Mouse (Mus musculus) kidney, embryonic 14.5 days (tissue): ENCODE measurements around the gene Pxylp1. TPM values are rescaled to one million over a fixed set of nuclear protein-coding genes. Genes with fewer than 3 reads are reported as not detected.

Experiments used
- ATAC-seq: fragments of 200-750 bp; cut with Nextera tagmentation; 2 replicates; pipeline ENCODE4 v1.8.0; 2017; ENCODE audit warnings: moderate number of reproducible peaks, mild to moderate bottlenecking, moderate TSS enrichment, moderate library complexity; ENCODE audit not compliant: low FRiP score, low TSS enrichment
- H3K27ac ChIP-seq: fragments of 300-500 bp; sonication (generic); 2 replicates; pipeline ENCODE4 v1.5.1; 2014; ENCODE audit warnings: low read depth, mild to moderate bottlenecking, low read length, moderate library complexity, mixed read lengths
- H3K27me3 ChIP-seq: fragments of 300-500 bp; sonication (generic); 2 replicates; pipeline ENCODE4 v1.6.1; 2014; ENCODE audit warnings: mild to moderate bottlenecking, low read length; ENCODE audit not compliant: control insufficient read depth, insufficient read depth
- H3K36me3 ChIP-seq: fragments of 300-500 bp; sonication (generic); 2 replicates; pipeline ENCODE4 v1.6.1; 2014; ENCODE audit warnings: low read length, mixed read lengths; ENCODE audit not compliant: control insufficient read depth, insufficient read depth
- H3K4me1 ChIP-seq: fragments of 300-500 bp; sonication (generic); 2 replicates; pipeline ENCODE4 v1.6.1; 2014; ENCODE audit warnings: low read length, mixed read lengths; ENCODE audit not compliant: control insufficient read depth, insufficient read depth
- H3K4me2 ChIP-seq: fragments of 300-500 bp; sonication (generic); replicated peaks from 2 replicates; pipeline ENCODE4 v1.6.1; 2014; ENCODE audit warnings: low read depth, mild to moderate bottlenecking, low read length
- H3K4me3 ChIP-seq: fragments of 300-500 bp; sonication (generic); 2 replicates; pipeline ENCODE4 v1.5.1; 2014; ENCODE audit warnings: mild to moderate bottlenecking, low read length
- H3K9ac ChIP-seq: fragments of 300-500 bp; sonication (generic); 2 replicates; pipeline ENCODE4 v1.6.1; 2014; ENCODE audit warnings: low read depth, mild to moderate bottlenecking, low read length, moderate library complexity
- H3K9me3 ChIP-seq: fragments of 300-500 bp; sonication (generic); 2 replicates; pipeline ENCODE4 v1.6.1; 2016; ENCODE audit warnings: low read length; ENCODE audit not compliant: control insufficient read depth
- WGBS: fragments of 180-500 bp; shearing (Covaris S2); extraction: QIAGEN DNeasy Blood & Tissue Kit; methylation state at CpG from one replicate; pipeline ENCODE4 v1.1.7; 2014; 5-methylcytosine and 5-hydroxymethylcytosine counted together
- polyA plus RNA-seq: library from polyadenylated mRNA; unstranded; fragments of >200 nt; fragmentation: Nextera tagmentation; extraction: Ambion mirVana; gene quantifications from 2 replicates; pipeline ENCODE4 v1.2.1, GENCODE M21; 2014

Pxylp1 gene
- polyA plus RNA-seq, 1 experiment from 2014 or later = 19.3 TPM

DNA sequence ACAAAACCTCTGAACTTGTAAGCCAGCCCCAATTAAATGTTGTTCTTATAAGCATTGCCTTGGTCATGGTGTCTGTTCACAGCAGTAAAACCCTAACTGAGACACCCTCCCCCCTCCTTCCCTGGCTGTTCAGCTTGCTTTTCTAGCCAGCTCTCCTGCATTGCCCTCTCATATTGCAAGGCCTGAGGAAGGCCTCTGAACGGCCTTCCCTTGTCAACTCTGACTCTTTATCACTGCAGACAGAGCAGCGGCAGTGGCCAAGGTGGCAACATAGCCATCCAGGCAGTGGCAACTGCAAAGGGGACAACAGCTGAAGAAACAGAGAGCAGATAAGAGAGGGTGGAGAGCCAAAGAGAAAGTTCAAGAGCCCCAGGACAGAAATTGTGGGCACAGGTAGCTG is 64.4 kb downstream of the Pxylp1 start:
- no peak overlapping the region for H3K4me2 ChIP-seq
- no peak for ATAC-seq
- 51% methylated on average over 2 of the region's 2 CpGs for WGBS

DNA sequence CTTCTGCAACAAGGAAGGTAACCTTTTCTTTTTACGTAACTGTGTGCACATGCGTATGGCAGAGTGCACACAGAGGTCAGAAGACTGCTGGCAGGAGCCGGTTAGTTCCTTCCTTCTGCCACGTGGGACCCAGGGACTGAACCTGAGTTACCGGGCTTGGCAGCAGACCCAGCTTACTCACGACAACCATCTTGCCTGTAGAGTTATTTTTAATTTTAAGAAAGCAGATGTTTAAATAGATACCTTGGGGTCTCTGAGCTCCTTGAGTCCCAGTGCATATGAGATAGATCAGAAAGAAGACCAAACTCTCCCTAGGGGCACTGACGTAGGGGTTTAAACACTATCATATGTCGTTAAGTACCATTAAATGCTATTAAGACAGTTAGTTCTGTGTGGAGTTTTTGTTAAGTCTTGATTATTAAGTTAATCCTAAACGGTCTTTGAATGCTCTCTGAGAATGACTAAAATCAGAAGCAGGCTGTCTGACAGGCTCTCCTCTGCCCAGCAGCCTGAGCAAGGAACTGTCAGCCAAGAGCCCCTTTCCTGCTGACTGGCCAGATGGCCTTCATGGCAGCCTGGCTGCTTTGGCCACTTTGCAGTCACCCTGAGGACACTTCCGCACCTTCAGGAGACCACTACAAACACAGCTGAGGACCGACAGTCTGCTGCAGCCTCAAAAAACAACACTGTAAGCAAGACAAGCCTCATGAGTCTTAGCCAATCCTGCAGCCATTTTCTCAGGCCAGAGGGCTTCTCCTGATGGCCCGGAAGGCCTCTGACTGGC is 65.3 kb downstream of the Pxylp1 start:
- H3K36me3 ChIP-seq = no peaks in the 10 kb centered on the region
- H3K27me3 ChIP-seq = no peaks in the 10 kb centered on the region
- ATAC-seq = no peak
- H3K9ac ChIP-seq = no peak overlapping the region
- WGBS = 80% methylated on average over 12 of the region's 12 CpGs
- H3K4me1 ChIP-seq = no peaks in the 10 kb centered on the region
- H3K4me2 ChIP-seq = no peak overlapping the region
- H3K9me3 ChIP-seq = no peaks in the 10 kb centered on the region
- no peak overlapping the region for H3K4me3 ChIP-seq
- no peak overlapping the region for H3K27ac ChIP-seq

More for the DNA sequence above, 64.4 kb downstream of the Pxylp1 start:
- Histone ChIP-seq H3K4me3 (no peak overlapping the region), H3K9me3 (no peaks in the 10 kb centered on the region), H3K36me3 (no peaks in the 10 kb centered on the region), H3K9ac (no peak overlapping the region), H3K27me3 (no peaks in the 10 kb centered on the region), H3K4me1 (no peaks in the 10 kb centered on the region), H3K27ac (no peak overlapping the region)

DNA sequence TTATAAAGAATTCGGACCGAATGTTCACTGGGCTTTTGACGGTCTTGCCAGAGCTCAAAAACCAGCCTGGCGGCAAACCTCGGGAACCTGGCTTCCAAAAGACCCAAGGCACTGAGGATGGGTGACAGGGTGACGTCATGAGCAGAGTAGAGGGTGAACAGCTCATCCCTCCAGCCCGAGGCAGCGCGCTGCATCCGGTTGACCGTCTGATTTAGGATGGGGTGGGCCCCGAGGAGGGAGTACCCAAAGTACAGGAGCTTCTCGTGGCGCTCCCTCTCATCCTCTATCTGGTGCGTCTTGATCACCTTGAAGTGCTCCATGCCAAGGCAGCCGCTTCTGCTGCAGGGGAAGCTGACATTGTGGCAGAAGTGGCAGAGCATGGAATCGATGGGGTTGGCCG is 67.6 kb downstream of the Pxylp1 start:
- no peak overlapping the region for H3K4me2 ChIP-seq
- H3K27me3 ChIP-seq = no peaks in the 10 kb centered on the region
- no peak overlapping the region for H3K9ac ChIP-seq
- H3K27ac ChIP-seq = no peak overlapping the region
- H3K4me3 ChIP-seq = no peak overlapping the region
- H3K9me3 ChIP-seq = no peaks in the 10 kb centered on the region
- WGBS = 93% methylated on average over 18 of the region's 18 CpGs
- no peak for ATAC-seq
- H3K36me3 ChIP-seq = no peaks in the 10 kb centered on the region
- no peaks in the 10 kb centered on the region for H3K4me1 ChIP-seq

DNA sequence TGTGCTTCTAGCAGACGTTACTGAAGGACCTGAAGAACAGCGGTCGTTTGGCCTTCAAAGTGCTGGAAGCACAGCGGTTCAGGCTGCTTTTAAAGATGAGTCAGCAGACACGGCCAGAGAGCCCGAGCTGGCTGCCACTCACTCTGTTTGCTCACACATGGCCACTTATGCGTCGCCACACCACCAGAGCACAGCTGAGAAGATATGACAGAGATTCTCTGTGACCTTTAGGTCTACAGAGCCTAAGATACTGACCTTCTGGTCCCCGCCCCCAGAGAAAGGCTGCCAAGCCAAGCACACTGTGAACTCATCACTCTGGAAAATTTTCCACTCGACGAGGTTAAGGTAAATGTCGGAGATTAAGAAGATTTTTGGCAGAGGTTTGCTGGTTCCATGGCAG is 68.4 kb downstream of the Pxylp1 start:
- no peak overlapping the region for H3K4me2 ChIP-seq
- WGBS = 73% methylated on average over 12 of the region's 12 CpGs
- H3K9me3 ChIP-seq = no peaks in the 10 kb centered on the region
- H3K27ac ChIP-seq = no peak overlapping the region
- no peak overlapping the region for H3K9ac ChIP-seq
- H3K36me3 ChIP-seq = no peaks in the 10 kb centered on the region
- no peaks in the 10 kb centered on the region for H3K4me1 ChIP-seq
- no peak for ATAC-seq
- H3K4me3 ChIP-seq = no peak overlapping the region
- H3K27me3 ChIP-seq = no peaks in the 10 kb centered on the region

DNA sequence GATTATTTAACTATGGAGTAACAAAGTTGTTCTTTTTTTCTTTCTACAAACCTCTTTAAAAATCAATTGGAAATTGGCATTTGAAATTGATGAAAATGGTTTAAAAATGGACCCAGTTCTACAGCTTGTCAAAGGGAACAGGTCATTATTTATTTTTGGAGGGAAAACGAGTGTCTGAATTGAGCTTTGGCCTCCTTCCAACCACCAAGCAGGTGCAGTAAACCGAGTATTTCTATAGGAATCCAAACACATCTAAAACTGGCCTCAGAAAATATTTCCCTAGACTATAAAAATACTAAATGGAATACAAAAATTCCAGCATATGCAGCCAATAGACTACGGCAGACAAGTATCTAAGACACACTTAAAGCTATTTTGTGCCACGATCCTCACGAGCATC is 68.9 kb downstream of the Pxylp1 start:
- Histone ChIP-seq H3K9ac (no peak overlapping the region), H3K36me3 (no peaks in the 10 kb centered on the region), H3K27me3 (no peaks in the 10 kb centered on the region), H3K9me3 (no peaks in the 10 kb centered on the region), H3K27ac (no peak overlapping the region), H3K4me1 (no peaks in the 10 kb centered on the region), H3K4me3 (no peak overlapping the region), H3K4me2 (no peak overlapping the region)
- no peak for ATAC-seq
- WGBS = 76% methylated on average over 5 of the region's 5 CpGs

DNA sequence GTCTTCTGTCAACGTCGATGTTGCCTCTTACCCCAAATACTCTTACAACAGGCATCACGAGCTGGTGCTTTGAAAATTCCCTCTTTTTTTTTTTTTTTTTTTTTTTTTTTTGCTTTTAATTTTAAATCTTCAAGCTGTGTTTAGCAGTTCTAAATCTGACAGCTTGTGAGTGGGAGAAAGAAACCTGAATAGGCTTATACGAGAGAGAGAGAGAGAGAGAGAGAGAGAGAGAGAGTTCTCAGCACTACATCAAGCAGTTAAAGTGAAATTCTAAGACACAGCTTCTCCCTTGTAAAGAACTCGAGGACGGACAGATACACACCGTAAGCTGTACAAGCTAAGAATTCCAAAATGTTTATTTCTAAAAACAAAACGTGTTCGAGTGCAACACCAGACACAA is 69.5 kb downstream of the Pxylp1 start:
- Histone ChIP-seq H3K36me3 (no peaks in the 10 kb centered on the region), H3K4me3 (no peak overlapping the region), H3K27me3 (no peaks in the 10 kb centered on the region), H3K9me3 (no peaks in the 10 kb centered on the region), H3K4me1 (no peaks in the 10 kb centered on the region), H3K9ac (no peak overlapping the region), H3K27ac (no peak overlapping the region), H3K4me2 (no peak overlapping the region)
- WGBS = 85% methylated on average over 9 of the region's 9 CpGs
- ATAC-seq = no peak

DNA sequence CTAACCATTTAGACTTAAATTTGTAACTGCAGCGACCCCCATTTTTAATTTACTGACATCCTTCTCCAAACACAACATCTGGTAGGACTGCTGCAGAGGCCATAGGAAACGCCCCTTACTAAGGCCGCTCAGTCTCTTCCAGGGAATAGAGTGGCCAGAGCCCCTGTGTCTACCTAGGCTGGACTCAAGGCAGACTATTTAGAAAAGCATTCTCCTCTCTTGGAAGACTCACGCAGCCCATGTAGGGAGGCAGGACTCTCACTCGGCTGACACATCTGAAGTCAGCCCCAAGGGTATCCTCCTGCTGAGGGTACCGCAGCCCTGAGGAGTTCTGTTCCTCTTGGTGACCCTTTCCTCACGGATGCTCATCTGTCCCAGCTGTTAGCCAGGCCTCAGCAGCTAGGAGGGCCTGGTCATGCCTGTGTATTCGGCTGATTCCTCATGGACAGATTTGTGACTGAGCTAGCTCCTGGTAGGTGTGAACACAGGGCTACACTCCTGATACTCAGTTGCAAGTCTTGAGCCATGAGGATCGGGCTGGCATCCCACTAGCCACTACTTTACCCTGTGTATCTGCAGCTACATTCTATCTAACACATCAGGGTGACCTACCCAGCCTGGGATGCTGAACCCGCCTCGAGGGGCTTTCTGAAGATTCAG is 73.5 kb downstream of the Pxylp1 start:
- Histone ChIP-seq H3K27ac (no peak overlapping the region), H3K4me1 (no peaks in the 10 kb centered on the region), H3K4me2 (no peak overlapping the region), H3K36me3 (no peaks in the 10 kb centered on the region), H3K9me3 (no peaks in the 10 kb centered on the region), H3K4me3 (no peak overlapping the region), H3K9ac (no peak overlapping the region), H3K27me3 (no peaks in the 10 kb centered on the region)
- 66% methylated on average over 11 of the region's 11 CpGs for WGBS
- peak; percentile 25; the same call in 1 of the 2 replicates for ATAC-seq

DNA sequence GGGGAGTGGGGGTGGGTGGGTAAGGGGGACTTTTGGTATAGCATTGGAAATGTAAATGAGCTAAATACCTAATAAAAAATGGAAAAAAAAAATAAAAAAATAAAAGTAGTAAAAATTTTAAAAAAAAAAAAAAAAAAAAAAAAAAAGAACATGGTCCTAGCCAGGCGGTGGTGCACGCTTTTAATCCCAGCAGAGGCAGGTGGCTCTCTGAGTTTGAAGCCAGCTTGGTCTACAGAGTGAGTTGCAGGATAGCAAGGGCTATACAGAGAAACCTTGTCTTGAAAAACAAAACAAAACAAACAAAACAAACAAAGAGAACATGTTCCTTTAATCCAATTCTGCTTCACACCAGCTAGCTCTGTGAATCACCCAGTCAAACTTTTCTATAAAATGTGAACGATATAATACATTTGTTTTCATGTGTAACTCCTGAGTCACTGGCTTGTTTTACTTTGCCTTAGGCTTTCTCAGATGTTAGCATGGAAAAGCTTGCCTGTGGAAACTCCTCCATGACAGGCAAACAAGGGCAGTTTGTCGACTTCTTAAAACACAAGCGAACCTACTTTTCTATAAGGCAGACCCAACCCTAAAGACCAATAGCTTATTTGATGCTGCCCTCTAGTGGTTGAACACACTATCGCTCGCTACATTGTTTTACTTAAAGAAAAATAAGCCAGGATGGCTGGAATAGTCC is 74.2 kb downstream of the Pxylp1 start:
- H3K9ac ChIP-seq = no peak overlapping the region
- no peak overlapping the region for H3K4me2 ChIP-seq
- H3K4me3 ChIP-seq = no peak overlapping the region
- H3K9me3 ChIP-seq = no peaks in the 10 kb centered on the region
- H3K36me3 ChIP-seq = no peaks in the 10 kb centered on the region
- H3K4me1 ChIP-seq = no peaks in the 10 kb centered on the region
- no peaks in the 10 kb centered on the region for H3K27me3 ChIP-seq
- peak; percentile 77 for ATAC-seq
- no peak overlapping the region for H3K27ac ChIP-seq
- 33% methylated on average over 7 of the region's 7 CpGs for WGBS

DNA sequence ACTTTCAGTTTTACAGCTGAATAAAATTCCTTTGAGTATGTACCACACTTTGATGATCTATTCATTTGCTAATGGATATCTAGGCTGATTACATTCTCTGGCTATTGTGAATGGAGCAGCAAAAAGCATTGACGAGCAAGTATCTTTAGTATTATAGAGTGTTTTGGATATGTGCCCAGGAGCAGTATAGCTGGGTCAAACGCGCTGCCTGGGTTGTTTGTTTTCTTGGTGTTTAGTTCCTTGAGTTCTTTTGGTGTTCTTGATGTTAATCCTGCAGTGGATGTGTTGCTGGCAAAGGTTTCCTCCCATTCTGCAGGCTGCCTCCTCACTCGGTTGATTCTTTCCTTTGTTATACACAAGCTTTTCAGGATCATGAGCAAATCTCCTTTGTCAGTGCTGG is 80.5 kb downstream of the Pxylp1 start:
- no peak for ATAC-seq
- WGBS = 65% methylated on average over 4 of the region's 4 CpGs
- Histone ChIP-seq H3K4me1 (no peaks in the 10 kb centered on the region), H3K36me3 (no peaks in the 10 kb centered on the region), H3K27me3 (no peaks in the 10 kb centered on the region), H3K9ac (no peak overlapping the region), H3K4me2 (no peak overlapping the region), H3K27ac (no peak overlapping the region), H3K9me3 (no peaks in the 10 kb centered on the region), H3K4me3 (no peak overlapping the region)
